Mouse (Mus musculus) C2C12 (cell line): Measurements from ENCODE around the gene Fkbp14. TPM values are rescaled to one million over a fixed set of nuclear protein-coding genes. Genes with fewer than 3 reads are reported as not detected.
A peak's percentile ranks its signal among the peaks of the same experiment; 100 is the strongest.

Experiments used
- H3K27me3 ChIP-seq: one replicate; pipeline ENCODE4 v1.6.1; 2011; ENCODE audit not compliant: control insufficient read depth, insufficient read depth, insufficient read length
- H3K36me3 ChIP-seq: one replicate; pipeline ENCODE4 v1.6.1; 2011; ENCODE audit not compliant: control insufficient read depth, insufficient read depth
- H3K4me3 ChIP-seq: one replicate; pipeline ENCODE4 v1.5.1; 2011; ENCODE audit warnings: mild to moderate bottlenecking, control low read depth; ENCODE audit not compliant: poor library complexity, insufficient read depth, severe bottlenecking
- H3K79me2 ChIP-seq: one replicate; pipeline ENCODE4 v1.6.1; 2011; ENCODE audit not compliant: control insufficient read depth, insufficient read depth
- H3K79me3 ChIP-seq: one replicate; pipeline ENCODE4 v1.6.1; 2011; ENCODE audit warnings: low read depth, control low read depth
- H3ac ChIP-seq: one replicate; pipeline ENCODE3; 2011; ENCODE audit warnings: low read depth; ENCODE audit not compliant: control insufficient read depth, insufficient read length
- CEBPB ChIP-seq: IDR thresholded peaks from one replicate; pipeline ENCODE4 v1.6.1; 2011; ENCODE audit warnings: low read depth, mild to moderate bottlenecking, control low read depth, moderate library complexity
- CTCF ChIP-seq: IDR thresholded peaks from one replicate; pipeline ENCODE4 v1.5.1; 2011; ENCODE audit not compliant: control insufficient read depth, insufficient read depth, insufficient read length
- FOSL1 ChIP-seq: IDR thresholded peaks from one replicate; pipeline ENCODE4 v1.8.0; 2011; ENCODE audit warnings: mild to moderate bottlenecking, low read length; ENCODE audit not compliant: poor library complexity, insufficient read depth, severe bottlenecking
- MAX ChIP-seq: IDR thresholded peaks from one replicate; pipeline ENCODE4 v1.6.1; 2011; ENCODE audit warnings: mild to moderate bottlenecking, control low read depth
- MYOD1 ChIP-seq: IDR thresholded peaks from one replicate; pipeline ENCODE4 v1.6.1; 2011; ENCODE audit warnings: low read depth; ENCODE audit not compliant: control insufficient read depth, insufficient read length
- MYOG ChIP-seq: IDR thresholded peaks from one replicate; pipeline ENCODE4 v1.6.1; 2011; ENCODE audit not compliant: control insufficient read depth, insufficient read length; ENCODE audit errors: extremely low read depth
- USF1 ChIP-seq: IDR thresholded peaks from one replicate; pipeline ENCODE4 v1.6.1; 2011; ENCODE audit warnings: low read depth, mild to moderate bottlenecking, control low read depth, moderate library complexity
- polyA plus RNA-seq: library from polyadenylated mRNA; unstranded; fragments of >200 nt; fragmentation: generic; extraction: Trizol; gene quantifications from one replicate; pipeline ENCODE4 v1.2.1, GENCODE M21; 2012; ENCODE audit warnings: missing spikeins

Fkbp14 gene
- polyA plus RNA-seq, 1 experiment, result 5.0 TPM

- no peak for TF ChIP-seq MAX
- TF ChIP-seq CEBPB, result no peak
- peak; percentile 22 for TF ChIP-seq FOSL1
- TF ChIP-seq MYOD1, result no peak
- no peak for TF ChIP-seq USF1
- no peak for TF ChIP-seq MYOG
- Histone ChIP-seq H3K27me3 (no peaks in the 10 kb centered on the region), H3K79me2 (peaks cover 7% of the 10 kb centered on the region), H3K79me3 (peaks cover 2% of the 10 kb centered on the region), H3ac (no peak overlapping the region), H3K4me3 (no peak overlapping the region), H3K36me3 (no peaks in the 10 kb centered on the region)
Observed at GRCm38 (mm10) chr6:54564506-54564991, 32.6 kb downstream of the Fkbp14 start.

- no peak for TF ChIP-seq USF1
- TF ChIP-seq MYOG, result no peak
- no peak for TF ChIP-seq MAX
- no peak overlapping the region for H3ac ChIP-seq
- H3K79me2 ChIP-seq, result peaks cover 7% of the 10 kb centered on the region
- no peaks in the 10 kb centered on the region for H3K36me3 ChIP-seq
- no peak overlapping the region for H3K4me3 ChIP-seq
- peaks cover 2% of the 10 kb centered on the region for H3K79me3 ChIP-seq
- no peaks in the 10 kb centered on the region for H3K27me3 ChIP-seq
Observed at GRCm38 (mm10) chr6:54563561-54563960, 33.5 kb downstream of the Fkbp14 start.

- no peak overlapping the region for H3ac ChIP-seq
- H3K36me3 ChIP-seq, result no peaks in the 10 kb centered on the region
- no peak for TF ChIP-seq MYOD1
- TF ChIP-seq USF1, result no peak
- no peak for TF ChIP-seq MYOG
- TF ChIP-seq MAX, result no peak
- no peak for TF ChIP-seq CTCF
- TF ChIP-seq FOSL1, result no peak
- TF ChIP-seq CEBPB, result no peak
Observed at GRCm38 (mm10) chr6:54562018-54562809, 34.9 kb downstream of the Fkbp14 start.

GRCm38 (mm10) chr6:54558466-54558865 is 38.6 kb downstream of the Fkbp14 start:
- Histone ChIP-seq H3K4me3 (no peak overlapping the region), H3K79me2 (no peaks in the 10 kb centered on the region), H3K27me3 (no peaks in the 10 kb centered on the region), H3K79me3 (peaks cover 2% of the 10 kb centered on the region), H3K36me3 (no peaks in the 10 kb centered on the region), H3ac (no peak overlapping the region)
- no peak for TF ChIP-seq FOSL1
- no peak for TF ChIP-seq CEBPB
- TF ChIP-seq USF1, result no peak
- no peak for TF ChIP-seq MAX
- TF ChIP-seq MYOG, result no peak
- no peak for TF ChIP-seq MYOD1
- no peak for TF ChIP-seq CTCF

More at GRCm38 (mm10) chr6:54562018-54562809, 34.9 kb downstream of the Fkbp14 start:
- peaks cover 7% of the 10 kb centered on the region for H3K79me2 ChIP-seq
- peaks cover 2% of the 10 kb centered on the region for H3K79me3 ChIP-seq
- H3K27me3 ChIP-seq, result no peaks in the 10 kb centered on the region
- H3K4me3 ChIP-seq, result no peak overlapping the region

DNA sequence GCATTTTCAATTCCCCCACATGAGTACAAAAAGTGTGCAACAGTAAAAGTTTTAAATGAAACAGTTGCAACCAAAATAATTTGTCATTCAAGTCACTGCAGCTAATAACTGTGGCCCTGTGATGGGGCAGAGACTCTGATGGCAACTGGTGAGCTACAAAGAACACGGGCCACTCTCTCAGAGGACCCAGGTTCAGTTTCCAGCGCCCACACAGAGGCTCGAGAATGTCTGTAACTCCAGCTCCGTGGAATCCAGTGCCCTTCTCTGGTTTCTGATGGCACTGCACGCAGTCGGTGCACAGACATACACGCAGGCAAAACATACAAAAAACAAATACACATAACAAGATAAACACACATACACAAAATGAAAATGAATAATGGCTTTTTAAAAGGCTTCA is 39.4 kb downstream of the Fkbp14 start:
- no peak for TF ChIP-seq MYOD1
- no peak for TF ChIP-seq MAX
- no peak for TF ChIP-seq FOSL1
- no peak for TF ChIP-seq CTCF
- TF ChIP-seq USF1, result no peak
- TF ChIP-seq CEBPB, result no peak
- no peak for TF ChIP-seq MYOG
- H3K79me2 ChIP-seq, result no peaks in the 10 kb centered on the region
- H3K27me3 ChIP-seq, result no peaks in the 10 kb centered on the region
- peaks cover 2% of the 10 kb centered on the region for H3K79me3 ChIP-seq
- H3ac ChIP-seq, result no peak overlapping the region
- no peaks in the 10 kb centered on the region for H3K36me3 ChIP-seq
- no peak overlapping the region for H3K4me3 ChIP-seq

DNA sequence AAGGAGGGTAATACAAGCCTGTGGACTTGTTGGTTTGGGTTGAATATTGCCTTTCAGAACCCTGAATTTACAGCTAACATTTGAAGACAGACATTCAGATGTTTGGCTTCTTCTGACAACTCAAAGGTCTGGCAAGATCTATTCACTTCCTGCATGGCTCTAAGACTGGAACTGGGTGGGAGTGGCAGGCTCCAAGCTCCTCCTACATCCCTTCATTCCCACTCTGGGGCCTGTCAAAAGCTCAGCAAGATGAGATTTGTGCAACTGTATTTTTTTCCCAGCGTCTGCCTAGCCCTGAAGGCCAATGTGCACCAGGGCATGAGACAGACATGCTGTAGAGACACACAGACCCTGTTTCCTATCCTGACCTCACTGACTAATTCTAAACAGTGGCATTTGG is 41.3 kb downstream of the Fkbp14 start:
- Histone ChIP-seq H3K36me3 (no peaks in the 10 kb centered on the region), H3K27me3 (no peaks in the 10 kb centered on the region)

More for the DNA sequence above, 41.3 kb downstream of the Fkbp14 start:
- Histone ChIP-seq H3K4me3 (no peak overlapping the region), H3ac (no peak overlapping the region), H3K79me2 (no peaks in the 10 kb centered on the region), H3K79me3 (no peaks in the 10 kb centered on the region)
- TF ChIP-seq CTCF, result no peak
- no peak for TF ChIP-seq USF1
- TF ChIP-seq CEBPB, result no peak
- TF ChIP-seq FOSL1, result no peak
- no peak for TF ChIP-seq MAX
- no peak for TF ChIP-seq MYOD1
- no peak for TF ChIP-seq MYOG
